ENCODE assay signal across 10 mouse cellular contexts in the genomic region with DNA sequence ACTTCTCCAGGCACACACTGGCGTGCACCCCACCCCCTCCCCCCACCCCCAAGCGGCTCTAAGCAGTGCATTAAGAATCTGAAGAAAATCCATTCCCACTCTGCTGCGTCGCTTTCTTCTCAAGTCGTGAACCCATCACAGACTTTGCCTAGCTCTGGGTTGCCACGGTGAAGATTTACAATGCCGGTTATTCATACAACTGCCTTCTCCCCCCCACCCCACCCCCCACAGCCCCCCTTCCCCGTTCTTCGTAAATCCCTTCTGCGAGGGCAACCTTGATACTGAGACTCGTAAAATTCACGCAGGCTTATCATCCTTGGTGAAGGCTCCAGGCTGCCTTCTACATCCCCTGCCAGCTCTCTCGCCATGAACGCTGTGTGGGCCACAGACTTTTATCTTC.
DNase-seq lines count a peak whose midpoint lies in the region; ATAC-seq lines count a peak whose summit lies in the region.
"Had no signal": no experiment of that assay in that cellular context is flagged by ENCODE, and none has a peak within 500 bp of the region (broad histone marks: within the 10 kb centered on the region; RNA-seq: fewer than 3 reads in every experiment).

No protein-coding gene starts in this region.

- ATAC-seq in heart, embryonic 15.5 days (replicated peaks; ENCODE audit: insufficient number of reproducible peaks, insufficient read depth, low FRiP score, low read depth) = no peak
- no peak for ATAC-seq in embryonic facial prominence, embryonic 13.5 days (ENCODE audit: insufficient number of reproducible peaks, insufficient read depth, low FRiP score, low TSS enrichment, low read depth)
- ATAC-seq in intestine, embryonic 15.5 days = peak; percentile 52
- ATAC-seq in neural tube, embryonic 12.5 days (ENCODE audit: low FRiP score, low read depth) = peak; percentile 76
- ATAC-seq in liver, embryonic 12.5 days = no peak

- no peak overlapping the region for H3K9ac ChIP-seq in heart, embryonic 15.5 days
- 0 out of 2 replicates have a peak overlapping the region, but pooled peaks have one; percentile 27 for H3K9ac ChIP-seq in embryonic facial prominence, embryonic 13.5 days
- no peak overlapping the region for H3K9ac ChIP-seq in intestine, embryonic 15.5 days
- 0 out of 2 replicates have a peak overlapping the region, but pooled peaks have one; percentile 29 for H3K9ac ChIP-seq in neural tube, embryonic 12.5 days
- no peak overlapping the region for H3K9ac ChIP-seq in liver, embryonic 12.5 days
- H3K9ac ChIP-seq: liver, embryonic 14.5 days; stomach, embryonic 15.5 days had no signal

- H3K9me3 ChIP-seq in heart, embryonic 15.5 days (replicated peaks) = no peaks in the 10 kb centered on the region
- no peaks in the 10 kb centered on the region for H3K9me3 ChIP-seq in embryonic facial prominence, embryonic 13.5 days
- no peaks in the 10 kb centered on the region for H3K9me3 ChIP-seq in intestine, embryonic 15.5 days
- H3K9me3 ChIP-seq in neural tube, embryonic 12.5 days = no peaks in the 10 kb centered on the region
- no peaks in the 10 kb centered on the region for H3K9me3 ChIP-seq in liver, embryonic 12.5 days (replicated peaks)
- H3K9me3 ChIP-seq: stomach, embryonic 15.5 days had no signal

- H3K4me3 ChIP-seq in heart, embryonic 15.5 days = no peak overlapping the region
- peak overlapping the region; percentile 7; the same call in 1 of the 2 replicates for H3K4me3 ChIP-seq in embryonic facial prominence, embryonic 13.5 days
- H3K4me3 ChIP-seq in intestine, embryonic 15.5 days (replicated peaks) = no peak overlapping the region
- H3K4me3 ChIP-seq in neural tube, embryonic 12.5 days = peak overlapping the region; percentile 1; the same call in 1 of the 2 replicates
- H3K4me3 ChIP-seq in liver, embryonic 12.5 days = no peak overlapping the region
- H3K4me3 ChIP-seq: stomach, embryonic 15.5 days had no signal

- intact Hi-C loops in heart, postnatal 36 days (cut with DNase I) = loop anchor here (10.0 kb wide), 1 partner anchor 451 kb away; the partner anchor contains the start of gene Pou3f3

- no peaks in the 10 kb centered on the region for H3K4me1 ChIP-seq in heart, embryonic 15.5 days (replicated peaks)
- peaks cover 7% of the 10 kb centered on the region; the same call in 1 of the 2 replicates for H3K4me1 ChIP-seq in embryonic facial prominence, embryonic 13.5 days
- H3K4me1 ChIP-seq in intestine, embryonic 15.5 days (replicated peaks) = peaks cover 6% of the 10 kb centered on the region; the same call in 1 of the 2 replicates
- peaks cover 28% of the 10 kb centered on the region for H3K4me1 ChIP-seq in neural tube, embryonic 12.5 days
- H3K4me1 ChIP-seq in liver, embryonic 12.5 days = no peaks in the 10 kb centered on the region

- no peaks in the 10 kb centered on the region for H3K27me3 ChIP-seq in heart, embryonic 15.5 days
- H3K27me3 ChIP-seq in embryonic facial prominence, embryonic 13.5 days = no peaks in the 10 kb centered on the region
- H3K27me3 ChIP-seq in intestine, embryonic 15.5 days (replicated peaks) = no peaks in the 10 kb centered on the region
- H3K27me3 ChIP-seq in neural tube, embryonic 12.5 days (replicated peaks) = no peaks in the 10 kb centered on the region
- no peaks in the 10 kb centered on the region for H3K27me3 ChIP-seq in liver, embryonic 12.5 days (replicated peaks)
- H3K27me3 ChIP-seq: stomach, embryonic 15.5 days had no signal

- no peak overlapping the region for H3K27ac ChIP-seq in heart, embryonic 15.5 days
- H3K27ac ChIP-seq in embryonic facial prominence, embryonic 13.5 days = no peak overlapping the region
- no peak overlapping the region for H3K27ac ChIP-seq in intestine, embryonic 15.5 days
- peak overlapping the region; percentile 75 for H3K27ac ChIP-seq in neural tube, embryonic 12.5 days
- H3K27ac ChIP-seq in liver, embryonic 12.5 days = no peak overlapping the region
- H3K27ac ChIP-seq: liver, embryonic 14.5 days; stomach, embryonic 15.5 days had no signal

- H3K4me2 ChIP-seq in heart, embryonic 15.5 days = peak overlapping the region; percentile 45
- peak overlapping the region; percentile 43 for H3K4me2 ChIP-seq in embryonic facial prominence, embryonic 13.5 days
- H3K4me2 ChIP-seq in intestine, embryonic 15.5 days (replicated peaks) = peak overlapping the region; percentile 26
- peak overlapping the region; percentile 51 for H3K4me2 ChIP-seq in neural tube, embryonic 12.5 days (replicated peaks)
- no peak overlapping the region for H3K4me2 ChIP-seq in liver, embryonic 12.5 days
- H3K4me2 ChIP-seq: stomach, embryonic 15.5 days had no signal

- no peak for DNase-seq in heart, postnatal 36 days
- DNase-seq in T-cell, adult 2 months (ENCODE audit: low spot score) = no peak
- no peak for DNase-seq in cerebellum, adult 11-12 months

- WGBS in heart, embryonic 15.5 days = 16% methylated on average over 14 of the region's 14 CpGs
- WGBS in embryonic facial prominence, embryonic 13.5 days = 10% methylated on average over 14 of the region's 14 CpGs
- 8% methylated on average over 14 of the region's 14 CpGs for WGBS in intestine, embryonic 15.5 days
- 2% methylated on average over 14 of the region's 14 CpGs for WGBS in neural tube, embryonic 12.5 days
- WGBS in liver, embryonic 12.5 days (ENCODE audit: insufficient replicate concordance) = 32% methylated on average over 14 of the region's 14 CpGs

- no peaks in the 10 kb centered on the region for H3K36me3 ChIP-seq in heart, embryonic 15.5 days
- no peaks in the 10 kb centered on the region for H3K36me3 ChIP-seq in embryonic facial prominence, embryonic 13.5 days
- H3K36me3 ChIP-seq in intestine, embryonic 15.5 days = no peaks in the 10 kb centered on the region
- no peaks in the 10 kb centered on the region for H3K36me3 ChIP-seq in neural tube, embryonic 12.5 days
- H3K36me3 ChIP-seq in liver, embryonic 12.5 days = no peaks in the 10 kb centered on the region
- H3K36me3 ChIP-seq: stomach, embryonic 15.5 days had no signal

Comparison
In these comparisons a context has a peak if more than half of its experiments do, and no peak if none do; other contexts are left out.
1. ATAC-seq: peak in intestine, embryonic 15.5 days (single experiment) and neural tube, embryonic 12.5 days (single experiment); none in heart, embryonic 15.5 days (single experiment), embryonic facial prominence, embryonic 13.5 days (single experiment) and liver, embryonic 12.5 days (single experiment).
2. H3K4me3 ChIP-seq: peak in embryonic facial prominence, embryonic 13.5 days (single experiment) and neural tube, embryonic 12.5 days (single experiment); none in heart, embryonic 15.5 days (single experiment), intestine, embryonic 15.5 days (single experiment) and liver, embryonic 12.5 days (single experiment).
3. H3K9ac ChIP-seq: peak in embryonic facial prominence, embryonic 13.5 days (single experiment) and neural tube, embryonic 12.5 days (single experiment); none in heart, embryonic 15.5 days (single experiment), intestine, embryonic 15.5 days (single experiment) and liver, embryonic 12.5 days (single experiment).